Mouse (Mus musculus) retina, postnatal 1 day (tissue): ENCODE results near the gene Pip4k2b.
"Not testable (repeated sequence)": the region's sequence is repeated elsewhere in the genome, so short reads cannot be mapped to it uniquely, and the experiment has no call there.

Source experiments
- DNase-seq: peaks from one replicate; pipeline ENCODE4 v3.0.0-alpha.2; 2012

Pip4k2b gene

DNA sequence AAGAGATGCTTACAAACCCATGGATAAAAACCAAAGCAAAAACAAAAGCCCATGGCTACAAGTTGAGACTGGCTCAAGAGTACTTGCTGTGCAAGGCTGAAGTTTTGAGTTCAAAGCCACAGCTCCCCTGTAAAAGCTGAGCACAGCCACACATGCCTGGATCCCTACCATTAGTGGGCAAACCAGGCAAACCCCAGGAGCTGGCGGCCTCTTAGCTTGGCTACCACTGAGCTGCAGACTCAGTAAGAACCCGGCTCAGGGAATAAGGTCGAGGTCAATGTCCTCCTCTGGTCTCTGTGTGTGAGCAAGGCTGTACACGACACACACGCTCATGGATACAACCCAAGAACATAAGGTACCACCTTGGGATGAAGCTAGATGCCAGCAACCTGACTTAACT lies 4.0 kb upstream of the Pip4k2b start:
- DNase-seq = no peak

DNA sequence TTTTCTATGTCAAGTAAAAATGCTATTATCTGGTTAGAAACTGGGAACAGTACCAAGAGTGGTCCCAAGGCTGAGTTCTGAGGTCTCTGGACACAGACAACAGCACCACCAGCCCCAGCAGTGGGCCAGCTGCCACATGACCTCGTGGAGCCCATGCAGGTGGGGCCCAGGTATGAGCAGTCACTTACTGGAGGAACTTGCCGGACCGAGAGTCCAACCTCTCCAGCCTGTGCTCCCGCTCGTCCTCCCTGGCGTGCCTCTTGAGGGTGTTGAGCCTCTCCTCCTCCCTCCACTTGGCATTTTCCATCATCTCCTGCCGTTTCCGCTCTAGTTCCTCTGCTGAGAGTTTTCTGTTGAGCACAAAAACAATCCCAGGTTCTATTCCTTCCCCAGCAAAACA lies 3.3 kb upstream of the Pip4k2b start:
- no peak for DNase-seq

DNA sequence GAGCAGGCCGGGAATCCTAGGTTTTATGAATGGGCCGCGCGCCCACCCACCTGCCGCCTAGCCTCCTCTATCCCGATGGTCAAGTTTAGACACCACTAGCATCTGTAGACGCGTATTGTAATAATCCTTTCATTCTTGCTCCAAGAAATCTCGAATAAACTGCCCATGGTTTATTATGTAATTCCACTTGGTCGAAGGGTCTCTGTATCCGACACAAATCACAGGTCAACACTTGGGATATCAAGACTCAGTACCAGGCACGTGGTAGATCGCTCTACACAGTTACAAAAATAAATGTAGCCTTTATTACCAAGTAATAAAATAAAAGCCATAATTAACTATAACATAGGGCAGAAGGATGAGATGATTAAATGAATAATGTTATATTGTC lies 822 bp upstream of the Pip4k2b start:
- no peak for DNase-seq

DNA sequence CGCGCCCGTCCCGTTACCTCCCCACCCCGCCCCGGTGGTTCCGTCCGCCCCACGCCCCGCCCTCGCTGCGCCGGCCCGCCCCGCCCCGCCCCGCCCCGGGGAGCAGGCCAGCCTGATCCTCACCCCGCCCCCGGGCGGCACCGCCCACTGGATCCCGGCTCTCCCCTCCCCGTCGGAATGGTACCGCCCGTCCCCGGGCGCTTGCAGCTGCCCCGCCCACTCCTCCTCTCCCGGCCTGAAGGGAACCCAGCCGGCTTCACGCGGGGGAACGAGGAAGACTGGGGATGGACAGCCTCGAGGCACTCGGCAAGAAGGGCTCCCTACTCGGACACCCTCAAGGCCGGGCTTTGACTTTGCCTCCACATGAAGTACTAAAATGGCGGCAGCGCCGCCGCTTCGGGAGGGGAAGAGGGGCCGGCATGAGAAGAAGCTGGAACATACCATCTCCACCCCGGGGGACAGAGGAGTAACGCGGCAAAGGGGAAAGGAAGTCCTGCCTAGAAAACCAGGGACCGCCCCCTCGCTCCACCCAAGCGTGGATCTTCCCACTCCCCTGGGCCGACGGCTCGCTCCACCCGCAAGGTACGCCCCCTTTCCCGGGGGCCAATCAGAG lies 320 bp upstream of the Pip4k2b start:
- peak; percentile 100 for DNase-seq

DNA sequence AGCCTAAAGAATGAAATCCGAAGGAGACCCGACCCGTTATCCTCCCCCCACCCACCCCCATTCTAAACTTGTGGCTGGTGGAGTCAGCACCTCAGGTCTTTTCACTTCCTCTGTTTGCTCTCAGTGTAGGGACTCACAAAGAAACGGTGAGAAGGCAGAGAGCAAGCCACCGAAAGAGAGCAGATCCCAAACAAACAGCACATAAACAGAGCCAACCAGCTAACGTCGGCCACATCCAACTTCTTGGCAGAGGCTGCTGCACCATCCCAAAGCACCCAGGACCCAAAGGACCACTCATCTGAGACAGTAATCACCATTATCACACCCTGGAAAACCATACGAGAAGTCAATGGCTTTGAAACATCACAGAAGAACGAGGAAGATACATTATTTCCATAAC lies 1.1 kb downstream of the Pip4k2b start:
- no peak for DNase-seq

DNA sequence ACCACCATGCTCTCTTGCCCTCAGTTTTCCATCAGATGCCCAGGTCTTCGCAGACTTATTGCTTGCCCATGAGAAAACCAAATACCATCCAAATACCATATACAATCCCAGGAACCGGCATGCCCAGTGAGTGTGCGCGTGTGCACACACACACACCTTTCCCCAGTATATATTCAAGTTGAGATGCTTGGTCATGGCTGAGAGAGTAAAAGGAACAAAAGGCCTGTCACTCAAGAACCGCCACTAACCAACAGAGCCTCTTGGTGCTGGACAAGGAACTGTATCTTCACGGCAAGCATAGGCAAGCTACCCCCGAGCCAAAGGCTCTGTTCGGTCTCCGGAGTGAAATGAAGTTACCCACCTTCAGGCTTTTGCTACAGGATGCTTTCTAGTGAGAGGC lies 1.9 kb downstream of the Pip4k2b start:
- DNase-seq = no peak

DNA sequence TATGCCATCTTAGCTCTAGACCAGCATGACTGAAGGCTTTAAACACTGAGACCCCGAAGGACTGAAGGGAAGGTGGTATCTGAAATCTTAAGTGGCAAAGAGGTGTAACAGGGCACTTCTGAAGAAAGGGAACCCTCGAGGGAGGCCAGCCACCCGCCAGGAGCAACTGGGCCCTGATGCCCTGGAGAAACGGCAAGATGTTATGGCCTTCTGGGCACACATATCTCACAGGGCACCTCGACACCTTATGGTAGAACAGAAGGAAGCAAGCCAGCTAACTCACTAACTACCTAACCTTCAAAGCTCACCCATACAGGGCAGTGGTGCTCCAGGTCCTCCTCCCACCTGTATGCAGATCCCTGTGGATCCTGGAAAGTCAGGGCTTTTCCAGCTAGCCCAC lies 2.3 kb downstream of the Pip4k2b start:
- no peak for DNase-seq

DNA sequence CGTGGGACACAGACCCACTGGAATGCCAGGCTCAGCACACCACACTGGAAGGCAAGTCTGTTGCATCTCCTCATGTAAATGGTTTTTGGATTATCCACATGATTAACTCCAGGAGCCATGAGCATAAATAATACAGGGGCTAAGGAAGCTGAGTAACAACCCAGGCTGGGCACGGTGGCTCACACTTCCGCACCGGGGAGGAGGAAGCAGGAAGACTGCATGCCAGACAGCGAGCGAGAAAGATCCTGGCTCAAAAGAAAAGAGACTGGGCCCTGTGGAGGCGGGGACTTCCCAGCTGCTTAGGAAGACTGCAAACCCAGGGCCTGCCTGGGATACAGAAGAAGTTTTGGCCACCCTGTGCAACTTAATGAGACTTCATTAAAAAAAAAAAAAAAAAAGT lies 4.3 kb downstream of the Pip4k2b start:
- DNase-seq = peak; percentile 12

DNA sequence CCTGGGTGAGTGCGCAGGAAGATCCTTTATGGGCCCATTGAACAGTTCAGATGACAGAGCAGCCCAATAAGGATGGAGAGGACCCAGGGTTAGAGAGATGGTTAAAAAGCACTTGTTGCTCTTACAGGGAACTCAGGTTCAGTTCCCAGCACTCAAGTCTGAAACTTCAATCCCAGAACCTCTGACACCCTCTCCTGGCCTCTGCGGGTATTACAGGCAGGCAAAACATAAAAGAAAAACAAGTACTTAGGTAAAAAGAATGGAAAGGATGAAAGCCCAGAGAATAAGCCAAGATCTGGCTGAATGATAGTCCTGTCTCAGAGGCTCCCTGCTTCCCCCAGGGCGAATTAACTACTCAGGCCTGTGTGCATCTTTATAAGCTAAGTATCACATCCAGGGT lies 5.3 kb downstream of the Pip4k2b start:
- DNase-seq = no peak

DNA sequence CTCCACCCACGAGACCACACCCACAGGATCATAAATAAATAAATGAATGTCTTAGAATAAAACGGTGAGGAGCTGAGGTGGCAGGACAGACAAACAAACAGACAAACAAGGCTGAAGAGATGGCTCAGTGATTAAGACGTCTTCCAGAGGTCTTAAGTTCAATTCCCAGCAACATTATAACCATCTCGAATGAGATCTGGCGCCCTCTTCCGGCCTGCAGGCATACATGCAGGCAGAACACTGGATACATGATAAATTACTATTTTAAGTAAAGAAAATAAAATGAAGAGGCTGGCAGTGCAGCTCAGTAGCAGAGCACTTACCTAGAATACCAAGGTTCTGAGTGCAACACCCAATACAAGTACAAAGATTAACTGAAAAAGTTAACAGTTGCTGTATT lies 5.8 kb downstream of the Pip4k2b start:
- peak; percentile 29 for DNase-seq

DNA sequence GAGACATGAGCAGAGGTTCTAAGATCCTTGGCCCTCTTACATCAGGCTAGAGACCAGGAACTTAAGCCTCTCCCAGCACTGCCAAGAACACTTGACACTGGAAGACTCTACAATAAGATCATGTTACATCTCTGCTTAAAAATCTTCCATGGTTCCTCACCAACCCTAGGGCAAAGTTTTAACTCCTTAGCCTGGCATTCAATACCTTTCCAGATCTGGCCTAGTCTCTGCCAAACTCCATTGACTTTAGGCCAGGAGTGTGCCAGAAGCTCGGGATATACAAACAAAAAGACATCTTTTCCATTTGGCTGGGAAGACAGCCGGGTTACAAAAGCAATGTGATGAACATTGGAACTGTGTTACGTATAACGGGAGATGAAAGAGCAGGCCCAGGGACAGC lies 6.9 kb downstream of the Pip4k2b start:
- DNase-seq = no peak

DNA sequence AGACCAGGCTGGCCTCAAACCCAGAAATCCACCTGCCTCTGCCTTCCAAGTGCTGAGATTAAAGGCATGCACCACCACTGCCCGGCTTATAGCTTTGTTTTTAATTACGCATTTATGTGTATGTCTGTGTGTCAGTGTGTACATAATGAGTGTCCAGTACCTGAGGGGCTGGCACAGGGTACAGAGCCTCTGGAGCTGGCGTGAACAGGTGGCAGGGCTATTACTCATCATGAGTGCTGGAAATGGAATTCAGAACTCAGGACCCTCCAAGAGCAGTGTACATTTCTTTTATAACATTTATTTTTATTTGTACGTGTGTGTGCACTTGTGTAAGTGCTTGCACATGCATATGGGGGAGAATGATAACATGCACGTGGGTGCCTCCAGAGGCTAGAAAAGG lies 7.9 kb downstream of the Pip4k2b start:
- DNase-seq = no peak

DNA sequence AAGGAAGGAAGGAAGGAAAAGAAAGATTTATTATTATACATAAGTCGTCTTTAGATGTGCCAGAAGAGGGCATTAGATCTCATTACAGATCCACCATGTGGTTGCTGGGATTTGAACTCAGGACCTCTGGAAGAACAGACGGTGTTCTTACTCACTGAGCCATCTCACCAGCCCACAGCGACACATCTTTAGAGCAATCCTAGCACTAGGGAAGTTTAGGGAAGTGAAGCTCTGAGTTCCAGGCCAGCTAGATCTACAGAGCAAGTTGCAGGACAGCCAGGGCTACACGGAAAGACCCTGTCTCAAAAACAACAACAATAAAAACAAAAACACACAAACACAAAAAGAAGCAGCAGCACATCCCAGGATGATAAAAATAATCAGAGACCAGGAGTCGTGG lies 9.7 kb downstream of the Pip4k2b start:
- not testable (repeated sequence) for DNase-seq

DNA sequence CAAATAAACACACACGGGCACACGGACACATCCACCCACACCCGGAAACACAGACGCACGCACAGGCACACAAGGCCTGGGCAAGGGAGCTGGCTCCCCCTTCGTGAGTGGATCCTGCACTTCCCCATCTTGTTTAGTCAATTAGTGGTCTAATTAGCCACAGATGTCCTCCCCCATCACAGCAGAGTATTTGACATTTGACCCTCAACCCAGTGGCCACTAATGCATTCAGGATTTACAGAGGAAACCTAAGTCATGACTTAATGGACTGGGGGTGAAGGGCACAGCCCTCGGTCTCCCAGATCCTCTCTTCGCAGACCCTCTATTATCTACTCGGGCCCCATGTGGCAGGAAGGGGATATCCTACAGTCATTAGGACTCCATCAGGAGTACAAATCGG lies 10.8 kb downstream of the Pip4k2b start:
- DNase-seq = peak; percentile 30

DNA sequence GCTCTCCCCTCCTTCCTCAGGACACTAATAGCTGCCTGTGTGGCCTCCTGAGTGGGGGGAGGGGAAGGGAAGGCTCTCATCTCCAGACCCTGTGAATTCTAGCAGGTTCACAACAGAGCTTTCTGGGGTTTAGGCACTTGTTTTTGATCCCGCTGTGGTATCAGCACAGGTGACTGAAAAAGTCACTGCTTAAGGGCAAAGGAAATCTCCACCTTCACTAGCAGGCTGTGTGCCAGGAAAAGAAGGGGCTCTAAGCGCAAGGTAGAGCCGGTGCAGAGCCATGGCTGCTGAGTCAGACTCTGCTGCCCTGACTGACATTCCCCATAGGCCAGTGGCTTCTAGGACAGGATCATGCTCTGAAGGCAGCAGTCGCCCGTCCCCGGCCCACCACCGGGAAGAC lies 15.8 kb downstream of the Pip4k2b start:
- no peak for DNase-seq

DNA sequence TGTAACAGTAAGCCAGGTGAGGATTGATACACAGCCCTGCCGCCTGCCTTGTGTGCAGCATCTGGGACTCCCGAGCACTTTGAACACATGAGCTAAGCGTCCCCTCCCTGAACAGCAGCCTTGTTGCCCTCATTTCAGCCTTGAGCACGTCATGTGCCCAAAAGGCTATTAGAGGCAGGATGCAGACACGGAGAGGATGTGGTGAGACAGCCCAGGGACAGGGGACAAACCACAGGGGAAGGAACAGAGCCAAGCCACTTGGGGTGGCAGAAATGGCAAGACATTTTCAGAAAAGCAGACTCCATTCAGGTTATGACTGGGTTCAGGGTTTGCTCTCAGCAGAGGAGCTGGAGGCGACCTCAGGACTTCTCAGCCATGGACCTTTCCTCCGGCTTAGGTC lies 16.2 kb downstream of the Pip4k2b start:
- no peak for DNase-seq

DNA sequence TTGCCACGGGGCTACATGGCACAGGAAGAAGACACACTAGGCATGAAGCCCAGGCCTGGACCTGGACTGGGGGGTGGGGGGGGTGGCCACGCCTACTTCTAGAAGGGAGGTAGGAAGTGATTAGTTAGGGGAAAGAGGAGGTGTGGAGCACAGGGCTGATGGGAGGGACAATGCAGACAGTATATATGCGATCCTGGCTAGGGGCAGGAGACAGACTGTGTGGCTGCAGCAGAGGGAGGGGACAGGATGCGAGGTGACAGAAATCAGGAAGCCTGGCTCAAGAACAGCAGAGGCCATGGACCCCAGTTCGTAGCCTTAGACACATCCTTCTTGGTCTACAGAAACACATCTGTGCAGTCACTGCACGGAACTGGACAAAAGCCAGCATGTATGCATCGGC lies 20.8 kb downstream of the Pip4k2b start:
- no peak for DNase-seq

DNA sequence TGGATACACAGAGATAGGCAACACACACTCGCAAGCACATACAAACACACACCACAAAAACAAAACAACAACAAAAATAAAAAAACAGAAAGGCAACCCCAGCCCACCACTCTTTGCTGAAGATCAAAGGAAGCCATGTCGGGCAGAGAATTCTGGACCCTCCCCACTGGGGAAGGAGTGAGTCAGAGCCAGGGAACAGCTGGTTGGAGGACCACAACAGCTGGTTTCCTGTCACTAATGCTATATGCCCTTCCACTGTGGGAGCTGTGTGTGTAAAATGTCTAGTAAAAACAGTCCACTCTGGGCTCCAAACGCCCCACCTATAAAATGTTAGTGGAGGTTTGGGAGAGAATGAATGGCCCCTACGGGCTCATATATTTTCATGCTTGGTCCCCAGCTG lies 23.2 kb downstream of the Pip4k2b start:
- no peak for DNase-seq

DNA sequence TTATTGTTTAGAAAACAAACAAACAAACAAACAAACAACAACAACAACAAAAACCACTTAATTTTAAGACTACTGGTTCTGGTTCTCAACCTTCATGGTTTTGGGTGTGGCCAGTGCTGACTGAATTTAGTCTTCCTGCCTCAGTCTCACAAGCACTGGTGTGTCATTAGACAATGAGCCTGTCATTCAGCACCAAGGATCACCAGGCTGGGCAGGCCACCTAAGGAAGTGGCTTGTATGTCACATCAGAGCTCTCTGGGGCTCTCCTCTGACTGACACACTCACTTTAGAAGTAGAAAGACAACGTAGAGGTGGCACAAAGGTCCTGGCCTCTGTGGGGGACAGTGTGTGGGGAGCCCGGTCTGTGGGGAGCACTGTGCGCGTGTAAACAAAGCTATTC lies 25.5 kb downstream of the Pip4k2b start:
- DNase-seq = no peak

DNA sequence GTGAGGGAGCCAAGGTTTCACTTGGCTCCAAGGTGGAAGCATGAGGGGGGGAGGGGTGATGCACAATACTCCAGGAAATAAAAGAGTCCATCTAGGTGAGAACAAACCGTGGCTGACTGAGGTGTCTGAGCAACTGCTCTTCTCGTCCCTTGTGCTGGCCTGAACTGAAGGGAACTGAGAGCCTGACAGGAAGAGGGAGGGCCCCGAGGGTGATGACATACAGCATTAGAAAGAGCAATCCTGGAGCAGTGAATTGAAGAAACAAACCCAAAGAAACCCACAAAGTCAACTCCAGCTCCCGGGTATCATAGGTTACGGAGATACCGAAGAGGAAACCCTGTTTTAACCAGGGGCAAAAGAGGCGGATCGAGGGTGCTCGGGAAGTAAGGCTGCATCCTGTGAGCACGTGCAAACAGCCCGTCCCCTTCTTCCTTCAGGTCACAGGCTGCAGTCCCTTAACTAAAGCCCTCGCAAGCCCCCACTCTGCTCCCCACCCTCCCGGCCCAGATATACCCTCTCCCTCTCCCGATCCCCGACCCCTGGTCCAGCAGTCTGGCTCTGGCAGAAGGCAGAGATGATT lies 26.1 kb downstream of the Pip4k2b start:
- no peak for DNase-seq

DNA sequence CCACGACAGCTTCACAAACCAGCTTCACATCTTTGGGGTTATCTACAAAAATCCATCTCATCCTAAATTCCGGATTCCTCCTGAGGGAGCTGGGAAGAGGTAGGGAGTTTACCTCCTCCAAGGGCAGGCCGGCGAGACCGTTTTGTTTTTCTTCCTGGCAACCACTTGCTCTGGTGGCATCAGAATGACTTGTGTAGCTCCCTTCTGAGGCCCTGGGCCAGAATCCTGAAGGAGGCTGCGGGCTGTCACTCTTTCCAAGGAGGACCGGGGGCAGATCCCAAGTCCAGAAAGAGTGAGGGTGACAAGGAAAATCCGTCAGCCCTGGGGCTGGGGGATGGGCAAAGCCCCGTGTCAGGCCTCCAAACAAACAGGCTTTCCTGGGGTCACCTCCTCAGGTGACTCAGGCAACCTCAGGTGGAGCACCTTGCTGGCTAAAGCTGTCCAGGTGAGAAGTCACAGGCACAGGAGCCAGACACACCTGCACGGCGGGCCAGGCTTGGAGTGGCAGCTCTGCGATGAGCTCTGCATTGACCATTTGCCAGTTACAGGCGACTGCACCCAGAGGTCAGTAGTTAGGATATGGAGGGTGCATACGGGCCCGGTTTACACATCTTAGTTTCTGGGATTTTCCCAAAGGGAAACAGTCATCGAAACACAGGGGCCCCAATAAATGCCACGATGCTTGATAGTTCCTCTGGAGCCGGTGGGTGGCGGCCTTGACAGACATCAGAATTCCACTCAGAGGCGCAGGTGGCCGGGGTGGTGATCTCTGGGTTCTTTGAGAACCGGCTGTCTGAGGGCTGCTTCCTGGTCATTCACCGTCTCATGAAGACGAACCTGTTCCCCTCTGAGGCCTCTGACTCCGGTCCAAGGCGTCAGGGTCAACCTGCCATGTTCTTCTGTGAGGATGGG lies 26.9 kb downstream of the Pip4k2b start:
- DNase-seq = no peak

DNA sequence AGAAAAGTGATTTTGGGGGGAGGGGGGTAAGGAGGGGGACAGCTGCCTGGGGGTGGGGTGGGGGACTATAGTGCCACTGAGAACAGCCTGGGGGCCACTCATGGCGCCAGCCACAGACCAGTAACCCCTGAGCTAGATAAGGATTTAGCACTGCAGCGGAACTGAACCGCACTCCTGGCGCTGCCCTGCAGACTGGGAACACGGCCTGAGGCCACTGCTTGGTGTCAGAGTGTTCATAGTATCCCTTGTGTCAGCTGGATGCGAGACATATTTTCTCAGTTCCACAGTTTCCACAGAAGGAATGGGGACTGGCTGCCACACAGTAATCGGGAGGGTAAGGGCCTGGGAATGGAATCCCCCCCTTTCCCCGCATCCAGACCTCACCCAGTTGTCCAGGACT lies 28.5 kb downstream of the Pip4k2b start:
- no peak for DNase-seq

DNA sequence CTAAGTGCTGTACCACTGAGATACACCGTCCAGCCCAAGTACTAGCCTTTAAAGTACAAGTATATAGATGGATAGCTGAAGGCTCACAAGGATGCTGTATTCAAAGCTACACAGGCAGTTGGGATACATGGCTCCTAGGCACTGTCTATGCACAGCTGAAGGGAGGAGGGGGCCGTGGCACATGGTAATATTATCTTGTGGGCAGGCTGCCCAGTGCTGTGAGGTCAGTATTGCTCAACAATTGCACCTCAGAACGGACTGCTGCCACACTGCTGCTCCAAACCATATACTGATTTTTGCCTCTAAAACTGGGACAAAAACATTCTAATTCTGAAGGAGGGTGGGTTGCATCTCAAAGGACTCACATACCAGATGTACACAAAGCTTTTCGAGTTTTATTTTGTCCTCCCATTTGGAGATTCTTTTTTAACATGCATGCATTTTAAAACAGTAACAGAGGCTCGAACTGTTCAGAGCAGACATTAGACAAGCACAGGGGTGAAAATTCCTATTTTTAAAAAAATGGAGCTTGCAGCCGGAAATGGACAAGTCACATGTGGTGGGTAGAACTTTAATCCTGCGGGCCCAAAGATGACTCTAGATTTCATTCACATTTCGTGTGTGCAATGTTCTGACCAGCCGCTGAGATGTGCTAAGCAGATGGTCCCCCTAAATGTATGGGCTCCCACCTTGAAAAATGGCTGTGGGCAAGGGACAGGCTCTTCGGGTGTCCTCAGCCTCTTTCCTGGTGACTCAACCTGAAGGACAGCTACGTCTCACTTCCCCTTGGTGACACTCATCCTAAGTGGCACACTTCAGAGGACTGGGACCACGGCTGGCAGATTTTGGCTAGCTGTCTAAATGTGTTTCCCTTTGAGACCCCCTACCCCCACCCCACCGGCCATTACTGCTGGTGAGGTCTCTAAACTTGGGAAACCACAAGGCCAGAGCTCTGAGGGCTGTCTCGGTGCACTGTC lies 29.4 kb downstream of the Pip4k2b start:
- no peak for DNase-seq
